Mouse (Mus musculus) liver (tissue): ENCODE data around the gene Rpusd3.

Experiments used
- DNase-seq: peaks from one replicate; pipeline ENCODE4 v3.0.0-alpha.2; 2020; ENCODE audit warnings: mixed read lengths

Rpusd3 gene

DNA sequence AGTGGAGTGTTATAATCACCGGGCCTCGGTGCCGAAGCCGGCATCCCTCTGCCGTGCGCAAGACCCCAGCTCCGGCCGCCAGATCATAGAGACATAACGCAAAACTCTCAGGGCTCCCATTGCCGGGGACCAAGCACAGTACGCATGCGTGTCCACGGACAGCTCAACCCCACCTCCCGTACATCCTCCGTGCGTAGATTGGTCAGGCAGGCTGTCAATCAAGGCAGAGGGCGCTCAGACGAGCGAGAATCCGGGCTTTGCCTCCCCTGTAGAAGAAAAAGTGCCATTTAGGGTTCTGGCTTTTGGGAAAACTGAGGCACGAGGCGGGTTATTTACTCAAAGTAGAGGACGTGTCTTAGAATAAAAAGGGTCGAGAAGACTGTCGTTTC is at the start of gene Rpusd3:
Gene Rpusd3 (minus strand): TSS at position 142 of the 389 bp plus-strand sequence.
- peak; percentile 99 for DNase-seq

DNA sequence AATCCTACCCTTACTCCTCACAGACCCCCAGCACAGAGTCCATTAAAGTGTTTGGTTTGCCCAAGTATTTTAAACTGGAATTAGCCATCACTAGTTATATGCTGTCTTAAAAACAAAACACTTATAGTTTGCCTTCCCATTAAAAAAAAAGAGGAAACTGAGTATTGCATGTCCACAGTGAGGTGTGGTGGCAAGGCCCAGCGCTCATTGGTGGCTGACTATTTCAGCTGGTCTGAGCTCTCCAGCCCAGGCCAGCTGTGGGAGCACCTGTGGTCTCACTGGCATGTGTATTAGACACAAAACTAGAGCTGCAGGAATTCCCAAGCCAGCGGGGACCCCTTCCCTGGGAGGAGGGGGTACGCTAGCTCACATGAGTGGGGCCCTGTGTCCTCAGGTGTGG is 49.4 kb upstream of the Rpusd3 start:
- no peak for DNase-seq

- no peak for DNase-seq
These were observed 46.5 kb upstream of the Rpusd3 start for GRCm38 (mm10) chr6:113465602-113466001.

DNA sequence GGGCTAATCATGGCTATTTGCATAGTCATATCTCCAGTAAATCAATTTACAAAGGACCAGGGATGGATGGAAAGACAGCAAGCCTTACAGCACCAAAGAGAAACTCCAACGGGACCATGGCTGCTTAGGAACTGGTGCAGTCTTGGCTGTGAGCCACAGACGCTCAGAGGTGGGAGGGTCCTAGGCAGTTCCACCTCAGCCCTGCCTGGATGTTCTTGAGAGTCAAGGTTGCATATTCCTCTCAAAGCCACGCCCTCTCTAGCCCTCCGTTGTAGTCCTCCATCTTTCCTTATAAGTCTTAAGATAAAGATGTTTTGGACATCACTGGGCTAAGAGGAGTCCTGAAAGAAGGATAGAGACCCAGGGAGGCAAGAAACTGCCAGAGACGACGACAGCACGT is 44.9 kb upstream of the Rpusd3 start:
- DNase-seq, result no peak

DNA sequence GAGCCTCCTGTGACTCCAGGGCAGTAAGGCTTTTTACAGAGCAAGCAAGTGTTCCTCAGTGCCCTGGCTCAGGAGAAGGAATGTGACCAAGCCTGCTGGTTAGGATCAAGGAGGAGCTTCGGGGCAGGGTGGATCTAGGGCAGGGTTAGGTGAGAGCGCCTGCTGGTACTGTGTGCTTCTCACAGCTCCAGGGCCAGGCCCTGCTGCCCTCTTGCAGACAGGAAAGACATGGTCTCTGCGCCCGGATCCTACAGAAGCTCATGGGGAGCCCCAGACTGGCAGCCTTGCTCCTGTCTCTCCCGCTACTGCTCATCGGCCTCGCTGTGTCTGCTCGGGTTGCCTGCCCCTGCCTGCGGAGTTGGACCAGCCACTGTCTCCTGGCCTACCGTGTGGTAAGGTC is 39.5 kb upstream of the Rpusd3 start:
- DNase-seq, result no peak

DNA sequence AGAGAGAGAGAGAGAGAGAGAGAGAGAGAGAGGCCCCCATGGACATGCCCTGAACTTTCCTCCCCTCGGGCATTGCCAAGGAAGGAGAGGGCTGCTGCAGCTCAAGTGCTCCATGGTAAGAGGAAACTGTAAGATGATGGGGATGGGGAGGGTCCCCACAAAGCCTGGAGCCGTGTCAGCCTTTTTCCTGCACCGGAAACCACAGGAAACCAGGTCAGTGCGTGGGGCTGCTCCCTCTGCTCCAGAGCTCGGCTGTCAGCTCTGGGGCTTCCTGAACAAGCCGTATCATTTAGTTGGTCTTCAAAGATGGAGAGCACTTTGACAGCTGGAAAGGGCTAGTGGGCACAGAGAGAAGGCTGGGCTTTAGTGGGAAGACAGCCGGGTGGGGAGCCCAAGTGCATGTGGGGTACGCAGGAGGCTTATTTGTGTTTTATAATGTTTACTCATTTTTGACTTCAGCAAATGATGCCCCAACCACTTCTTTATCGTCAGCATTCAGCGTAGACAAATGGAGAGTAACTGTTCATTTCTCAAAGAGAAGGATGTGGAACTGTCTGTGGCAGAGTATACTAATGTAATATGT is 38.9 kb upstream of the Rpusd3 start, which contains the start of gene Il17re:
Gene Il17re (plus strand): TSS at position 533 of the 583 bp plus-strand sequence.
- no peak for DNase-seq

- no peak for DNase-seq
These were observed 35.9 kb upstream of the Rpusd3 start for GRCm38 (mm10) chr6:113455007-113455406.

GRCm38 (mm10) chr6:113451839-113452238 is 32.7 kb upstream of the Rpusd3 start:
- no peak for DNase-seq

DNA sequence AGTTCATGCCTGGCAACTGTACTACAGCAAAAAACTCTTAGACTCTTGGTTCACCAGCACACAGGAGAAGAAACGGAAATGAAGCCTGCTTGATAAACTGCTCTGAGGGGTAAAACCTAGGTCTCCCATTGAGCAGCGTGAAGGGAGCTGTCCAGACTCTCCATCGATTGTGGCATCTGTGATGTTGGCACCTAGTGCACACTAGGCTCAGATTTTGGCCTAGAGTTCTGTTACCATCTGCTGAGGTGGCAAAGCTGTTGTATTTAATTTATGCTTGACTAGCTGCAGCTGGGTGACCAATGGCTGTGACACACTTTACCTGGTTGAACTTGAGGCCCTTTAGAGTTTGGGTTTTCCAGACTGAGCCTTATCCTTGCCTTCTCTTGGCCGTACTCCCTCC is 28.5 kb upstream of the Rpusd3 start:
- no peak for DNase-seq

- DNase-seq, result no peak
These were observed 25.2 kb upstream of the Rpusd3 start for GRCm38 (mm10) chr6:113444207-113444965.

DNA sequence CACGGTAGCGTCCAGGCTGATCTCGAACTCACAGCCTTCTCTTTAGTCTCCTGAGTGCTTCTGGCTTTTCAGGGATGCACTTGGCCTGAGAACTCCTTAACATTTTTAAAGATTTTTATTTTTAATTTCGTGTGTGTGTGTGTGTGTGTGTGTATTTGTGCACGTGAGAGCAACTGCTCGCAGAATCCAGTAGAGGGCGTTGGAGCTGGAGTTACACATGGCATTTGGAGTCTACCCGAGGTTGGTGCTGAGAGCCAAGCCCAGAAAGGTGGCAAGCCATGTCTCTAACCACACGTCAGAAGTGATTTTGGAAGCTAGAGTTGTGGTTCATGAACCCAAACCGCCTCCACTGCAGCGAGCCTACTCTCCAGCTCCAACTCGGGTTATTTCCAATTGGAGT is 24.0 kb upstream of the Rpusd3 start:
- no peak for DNase-seq

DNA sequence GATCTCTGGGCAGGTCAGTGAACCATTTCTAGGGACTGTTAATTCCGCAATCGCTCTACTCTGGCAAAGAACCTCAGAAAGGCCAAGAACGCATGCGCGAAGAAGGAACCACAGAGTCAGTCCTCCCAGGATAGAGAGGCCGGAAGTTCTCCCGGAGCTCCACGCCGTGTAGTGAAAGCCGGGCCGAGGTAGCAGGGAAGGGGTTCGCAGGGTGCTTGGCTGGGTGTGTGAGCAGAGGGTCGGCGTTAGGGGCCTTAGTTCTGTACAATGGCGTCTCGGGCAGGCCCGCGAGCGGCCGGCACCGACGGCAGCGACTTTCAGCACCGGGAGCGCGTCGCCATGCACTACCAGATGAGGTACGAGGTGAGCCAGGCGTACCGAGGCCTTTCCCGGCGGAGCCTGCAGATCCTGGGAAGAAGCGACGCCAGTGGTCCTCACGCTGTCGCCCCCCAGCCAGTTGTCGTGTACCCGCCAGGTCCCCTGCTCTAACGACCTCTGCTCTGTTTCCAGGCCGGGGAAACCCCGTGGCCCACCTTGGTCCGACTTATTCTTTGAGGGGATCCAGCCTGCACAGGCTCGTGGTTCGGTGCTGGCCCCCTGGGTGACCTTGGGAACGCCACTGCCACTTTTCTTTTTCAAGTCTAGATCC is 23.4 kb upstream of the Rpusd3 start, which contains the start of gene Jagn1:
Gene Jagn1 (plus strand): TSS at position 128 of the 649 bp plus-strand sequence.
- DNase-seq, result peak; percentile 91

DNA sequence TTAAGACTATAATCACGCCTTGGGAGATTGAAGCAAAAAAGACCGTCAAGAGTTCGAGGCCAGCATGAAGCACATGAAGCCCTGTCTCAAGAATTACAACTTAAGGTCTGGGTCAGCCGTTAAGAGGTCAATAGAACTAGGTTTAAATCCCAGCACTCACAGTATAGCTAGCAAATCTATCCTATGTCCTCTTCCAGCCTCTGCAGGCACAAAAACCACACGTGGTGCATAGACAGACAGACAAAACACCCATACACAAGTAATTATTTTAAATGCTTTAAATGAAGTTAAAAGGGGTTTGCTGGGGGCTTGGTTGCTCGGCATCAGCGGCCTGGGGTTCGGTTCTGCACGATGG is 22.9 kb upstream of the Rpusd3 start:
- DNase-seq, result no peak

DNA sequence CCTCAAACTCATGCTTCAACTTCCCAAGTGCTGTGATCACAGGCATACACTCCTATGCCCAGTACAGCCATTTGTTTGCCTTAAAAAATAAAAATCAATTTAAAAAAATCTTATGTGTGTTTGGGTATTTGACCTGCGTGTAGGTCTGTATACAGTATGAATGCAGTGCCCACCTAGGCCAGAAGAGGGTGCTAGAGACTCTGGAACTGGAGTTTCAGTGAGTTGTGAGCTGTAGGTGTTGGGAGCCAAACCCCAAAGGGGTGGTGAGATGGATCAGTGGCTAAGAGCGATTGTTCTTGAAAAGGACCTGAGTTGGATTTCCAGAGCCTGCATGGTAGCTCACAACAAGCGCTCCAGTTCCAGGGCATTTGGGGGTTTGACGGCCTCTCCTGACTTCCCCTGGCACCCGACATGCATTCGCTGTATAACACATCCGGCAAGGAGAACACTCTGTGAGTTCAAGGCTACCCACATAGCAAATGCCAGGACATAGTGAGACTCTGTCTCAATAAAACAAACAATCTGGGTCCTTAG is 22.1 kb upstream of the Rpusd3 start:
- peak; percentile 87 for DNase-seq

DNA sequence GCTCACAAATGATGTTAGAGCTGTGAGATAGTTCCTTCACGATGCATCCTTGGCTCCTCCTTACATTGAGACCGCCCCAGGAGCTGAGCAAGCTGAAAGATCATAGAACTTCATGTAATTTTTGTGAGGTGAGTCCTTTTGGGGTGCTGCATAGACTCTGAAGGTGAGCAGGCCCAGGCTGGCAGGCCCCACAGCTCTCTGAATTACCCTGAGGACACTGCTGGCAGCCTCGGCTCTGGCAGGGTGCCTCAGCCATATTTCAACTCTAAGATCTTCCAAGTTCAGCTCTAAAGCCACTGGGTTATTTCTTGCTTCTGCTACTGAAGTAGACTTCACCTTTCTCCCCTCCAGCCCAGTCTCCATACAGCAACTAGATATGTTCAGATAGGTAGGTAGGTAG is 21.5 kb upstream of the Rpusd3 start:
- no peak for DNase-seq

GRCm38 (mm10) chr6:113438721-113439430 is 19.7 kb upstream of the Rpusd3 start:
- no peak for DNase-seq

DNA sequence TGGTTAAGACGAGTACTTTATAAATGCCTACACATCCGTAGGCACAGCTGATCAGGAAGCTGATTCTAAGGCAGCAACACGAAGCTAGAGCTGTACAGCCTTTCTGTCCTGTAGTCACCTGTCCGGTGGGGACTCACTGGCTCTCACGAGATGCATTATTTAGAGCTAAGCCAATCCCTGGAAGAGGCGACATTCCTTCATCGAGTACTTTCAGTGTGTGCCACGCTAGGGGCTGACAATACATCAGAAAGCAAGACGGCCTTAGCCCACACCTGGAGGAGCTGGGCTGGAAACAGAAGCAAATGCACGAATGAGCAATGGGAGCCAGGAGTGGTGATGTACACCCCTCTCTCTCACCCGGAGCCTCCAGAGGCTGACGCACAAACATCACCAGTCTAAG is 18.0 kb upstream of the Rpusd3 start:
- DNase-seq, result no peak

DNA sequence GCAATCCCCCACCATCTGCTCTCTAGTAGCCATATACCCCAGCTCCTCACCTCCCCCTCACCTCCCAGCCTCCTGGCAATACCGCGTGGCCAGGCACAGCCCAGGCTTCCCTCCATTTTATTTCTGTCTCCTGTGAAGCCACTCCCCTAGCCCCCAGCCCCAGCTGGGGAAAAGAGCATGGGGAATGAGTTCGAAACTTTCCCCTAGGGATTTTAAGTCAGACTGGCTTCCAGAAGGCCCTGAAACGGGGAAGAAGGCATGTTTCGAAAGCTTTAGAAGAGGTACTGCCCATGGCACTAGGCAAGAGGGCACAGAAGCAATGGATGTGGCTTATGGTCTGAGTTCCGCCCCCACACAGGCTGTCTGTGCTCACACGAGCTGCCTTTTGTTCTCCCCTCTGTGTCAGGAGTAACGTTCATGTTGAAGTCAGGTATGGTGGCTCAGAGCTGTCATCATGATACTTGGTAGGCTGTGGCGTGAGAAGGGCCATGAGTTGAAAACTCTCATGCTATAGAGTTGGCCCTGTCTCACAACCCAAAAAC is 16.6 kb upstream of the Rpusd3 start, which contains the start of gene Cidec:
Gene Cidec (minus strand): TSS at position 97 of the 542 bp plus-strand sequence.
- DNase-seq, result no peak

DNA sequence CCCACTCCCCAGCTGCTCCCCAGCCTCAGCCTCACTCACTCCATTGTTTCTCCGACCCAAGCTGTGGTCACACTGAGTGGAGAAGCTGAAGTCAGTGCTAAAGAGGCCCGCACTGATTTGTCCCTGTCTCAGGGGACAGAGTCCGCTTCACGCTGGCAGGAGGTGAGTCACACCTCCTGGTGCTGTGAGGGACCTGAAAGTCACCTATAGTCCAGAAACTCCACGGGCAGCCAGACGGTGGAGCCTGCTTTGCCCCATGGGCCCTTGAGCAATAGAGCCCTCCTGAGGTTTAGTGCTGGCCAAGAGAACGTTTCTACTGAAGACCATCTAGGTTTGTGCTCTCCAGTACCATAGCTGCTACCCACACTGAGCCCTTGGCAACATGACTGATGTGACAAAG is 15.6 kb upstream of the Rpusd3 start:
- DNase-seq, result no peak

DNA sequence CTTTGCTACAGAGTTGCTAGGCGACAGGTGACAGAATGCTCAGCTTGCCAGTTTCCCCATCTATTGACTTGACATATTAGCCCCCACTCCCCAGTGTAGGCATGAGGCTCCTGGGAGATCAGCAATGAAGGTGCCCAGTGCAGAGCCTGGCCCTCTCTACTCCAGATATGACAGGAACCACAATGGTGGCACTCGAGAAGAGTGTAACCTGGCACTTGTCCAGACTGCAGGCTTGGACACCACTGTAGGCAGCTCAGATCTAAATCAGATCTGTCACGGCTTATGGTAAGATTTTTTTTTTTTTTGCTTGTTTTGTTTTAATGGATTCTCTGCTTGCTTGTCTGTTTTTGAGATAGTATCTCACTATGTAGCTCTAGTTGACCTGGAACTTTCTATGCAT is 14.5 kb upstream of the Rpusd3 start:
- DNase-seq, result no peak

DNA sequence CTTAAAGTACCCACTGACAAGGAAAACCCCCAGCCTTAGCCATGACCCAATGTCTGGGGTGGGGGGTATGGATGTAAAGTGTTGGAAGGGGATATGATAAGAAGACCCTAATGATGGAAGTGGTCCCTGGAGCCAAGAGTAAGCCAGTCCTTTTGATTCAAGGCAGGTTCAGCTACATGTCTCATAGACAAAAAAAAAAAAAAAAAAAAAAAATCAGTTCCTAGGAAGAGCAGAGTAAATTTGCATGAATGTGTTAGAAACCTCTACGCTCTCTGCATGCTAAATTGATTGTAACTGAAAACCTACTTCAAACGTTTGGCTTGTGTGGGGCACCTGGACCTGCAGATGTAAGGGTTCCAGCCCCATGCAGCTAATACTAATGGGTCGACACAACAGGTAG is 12.7 kb upstream of the Rpusd3 start:
- DNase-seq, result no peak

GRCm38 (mm10) chr6:113430846-113431245 is 11.7 kb upstream of the Rpusd3 start:
- no peak for DNase-seq

DNA sequence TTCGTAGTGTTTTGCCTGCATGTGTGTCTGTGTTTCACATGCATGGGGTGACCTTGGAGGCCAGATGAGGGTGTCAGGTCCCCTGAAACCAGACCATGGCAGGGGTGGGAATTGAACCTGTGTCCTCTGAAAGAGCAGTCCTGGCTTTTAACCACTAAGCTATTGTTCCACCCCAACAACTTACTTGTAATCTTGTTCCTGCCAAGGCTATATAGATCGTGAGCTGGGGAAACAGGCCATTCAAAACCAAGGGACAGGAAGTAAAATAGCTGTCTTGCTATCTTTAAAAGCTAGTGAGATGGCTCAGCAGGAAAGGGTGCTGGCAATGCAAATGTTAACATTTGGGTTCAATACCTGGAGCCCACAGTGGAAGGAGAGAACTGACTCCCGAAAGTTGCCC is 10.8 kb upstream of the Rpusd3 start:
- no peak for DNase-seq
